Mouse (Mus musculus) testis, postnatal 14 days (tissue): ENCODE data around the gene Tpd52l1.

ENCODE experiments used
- DNase-seq: peaks from one replicate; pipeline ENCODE4 v3.0.0; 2021; ENCODE audit warnings: low spot score

Tpd52l1 gene

GRCm38 (mm10) chr10:31336432-31336831 is 109.3 kb downstream of the Tpd52l1 start:
- no peak for DNase-seq

DNA sequence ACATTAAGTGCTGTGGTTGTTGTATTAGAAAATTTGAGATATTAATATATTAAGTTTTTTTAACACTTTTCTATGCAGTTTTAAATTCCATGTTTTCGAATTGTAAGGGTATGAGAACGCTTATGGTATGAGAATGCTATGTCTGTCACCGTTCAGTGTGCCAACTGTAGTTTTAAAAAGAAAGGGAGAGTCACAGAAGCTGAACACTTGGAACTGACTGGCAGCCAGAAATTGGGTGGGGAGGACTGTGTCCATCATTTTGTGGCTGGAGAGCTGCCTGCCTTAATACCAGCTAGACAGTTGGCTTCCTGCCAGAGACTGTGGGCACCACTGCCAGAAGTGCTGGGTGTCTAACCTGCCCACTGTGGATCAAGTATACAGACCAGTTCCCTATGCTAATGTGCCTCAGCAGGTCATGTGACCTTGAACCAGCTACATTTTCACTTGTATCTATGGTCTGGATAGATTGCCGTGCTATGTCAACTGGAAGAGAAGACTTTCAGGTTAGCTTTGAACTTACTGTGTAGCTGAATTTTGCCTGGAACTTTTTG is 114.5 kb downstream of the Tpd52l1 start:
- DNase-seq: peak; percentile 13

DNA sequence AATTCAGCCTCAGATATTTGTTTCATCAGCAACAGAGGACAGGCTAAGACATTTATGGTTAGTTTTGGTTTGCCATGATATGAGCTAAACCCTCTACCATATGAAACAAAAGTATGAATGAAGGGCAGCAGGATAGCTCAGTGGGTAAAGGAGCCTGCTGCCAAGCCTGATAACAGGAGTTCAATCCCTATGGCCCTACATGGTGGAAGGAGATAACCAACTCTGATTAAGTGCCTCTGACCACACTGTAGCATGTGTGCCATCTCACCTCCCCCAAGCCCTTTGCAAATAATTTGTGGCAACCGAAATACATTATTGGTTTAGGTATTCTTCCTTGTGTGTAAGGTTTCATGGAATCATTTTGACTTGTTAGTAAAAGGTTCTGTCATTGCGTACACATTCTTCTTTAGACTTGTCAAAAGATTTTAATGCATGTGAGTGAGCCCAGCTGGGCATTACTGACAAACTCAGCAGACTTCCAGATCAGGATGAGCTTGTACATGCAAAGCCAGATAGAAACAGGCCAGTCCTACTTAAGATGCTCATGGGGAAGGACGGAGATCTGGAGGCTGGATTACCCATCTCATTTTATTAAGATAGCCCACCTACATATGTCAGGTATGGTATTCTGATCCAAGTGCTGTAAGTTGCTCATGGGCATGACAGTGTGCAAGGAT is 115.3 kb downstream of the Tpd52l1 start:
- DNase-seq: no peak

GRCm38 (mm10) chr10:31329436-31329835 is 116.3 kb downstream of the Tpd52l1 start:
- DNase-seq: peak; percentile 14

- peak; percentile 17 for DNase-seq
Measured at GRCm38 (mm10) chr10:31318491-31318890, 127.3 kb downstream of the Tpd52l1 start.

DNA sequence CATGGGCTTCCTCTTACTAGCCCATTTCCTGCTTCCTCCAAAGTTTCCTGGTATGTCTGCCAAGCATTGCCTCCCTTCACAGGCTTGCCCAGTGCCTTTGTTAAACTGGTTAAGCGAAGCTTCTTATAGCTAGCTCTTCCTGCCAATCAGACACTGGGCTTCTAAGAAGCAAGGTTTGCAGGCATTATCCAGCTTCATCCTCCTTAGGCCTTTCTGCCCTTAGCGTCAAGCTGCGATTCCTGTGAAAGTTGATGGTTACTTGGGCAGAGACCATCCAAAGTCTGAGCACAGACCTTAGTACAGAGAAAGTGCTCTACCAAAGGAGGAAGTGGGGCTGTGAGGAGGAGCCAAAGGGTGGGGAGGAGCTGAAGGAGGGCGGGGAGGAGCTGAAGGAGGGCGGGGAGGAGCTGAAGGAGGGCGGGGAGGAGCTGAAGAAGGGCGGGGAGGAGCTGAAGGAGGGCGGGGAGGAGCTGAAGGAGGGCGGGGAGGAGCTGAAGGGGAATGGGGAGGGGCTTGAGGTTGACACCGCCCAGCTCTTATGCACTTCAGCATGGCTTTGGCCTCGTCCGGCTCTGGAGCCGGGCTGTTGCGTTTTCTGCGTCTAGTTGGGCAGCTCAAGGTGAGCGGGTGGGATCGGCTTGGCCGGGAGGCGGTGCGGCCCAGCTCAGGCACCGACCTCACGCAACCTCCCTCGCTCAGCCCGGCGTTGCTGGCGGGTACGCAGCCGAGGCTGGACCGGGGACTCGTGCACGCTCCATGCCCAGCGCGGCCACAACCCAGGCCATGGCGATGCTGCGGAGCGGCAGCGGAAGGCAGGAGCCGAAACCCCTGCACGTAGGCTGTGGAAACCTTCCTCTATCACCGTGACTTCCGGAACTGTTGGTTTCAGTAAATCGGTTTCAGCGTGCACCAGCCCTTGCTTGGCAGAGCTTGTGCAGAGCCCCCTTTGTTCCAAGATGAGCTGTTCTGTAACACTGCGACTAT is 132.6 kb downstream of the Tpd52l1 start, which contains the start of gene Hddc2:
TSS of gene Hddc2 (plus strand) at position 519 of the 984 bp plus-strand sequence.
- peak; percentile 79 for DNase-seq

GRCm38 (mm10) chr10:31307024-31307598 is 138.6 kb downstream of the Tpd52l1 start:
- DNase-seq: no peak

GRCm38 (mm10) chr10:31303446-31303845 is 142.3 kb downstream of the Tpd52l1 start:
- DNase-seq: no peak

GRCm38 (mm10) chr10:31300292-31300691 is 145.5 kb downstream of the Tpd52l1 start:
- no peak for DNase-seq

DNA sequence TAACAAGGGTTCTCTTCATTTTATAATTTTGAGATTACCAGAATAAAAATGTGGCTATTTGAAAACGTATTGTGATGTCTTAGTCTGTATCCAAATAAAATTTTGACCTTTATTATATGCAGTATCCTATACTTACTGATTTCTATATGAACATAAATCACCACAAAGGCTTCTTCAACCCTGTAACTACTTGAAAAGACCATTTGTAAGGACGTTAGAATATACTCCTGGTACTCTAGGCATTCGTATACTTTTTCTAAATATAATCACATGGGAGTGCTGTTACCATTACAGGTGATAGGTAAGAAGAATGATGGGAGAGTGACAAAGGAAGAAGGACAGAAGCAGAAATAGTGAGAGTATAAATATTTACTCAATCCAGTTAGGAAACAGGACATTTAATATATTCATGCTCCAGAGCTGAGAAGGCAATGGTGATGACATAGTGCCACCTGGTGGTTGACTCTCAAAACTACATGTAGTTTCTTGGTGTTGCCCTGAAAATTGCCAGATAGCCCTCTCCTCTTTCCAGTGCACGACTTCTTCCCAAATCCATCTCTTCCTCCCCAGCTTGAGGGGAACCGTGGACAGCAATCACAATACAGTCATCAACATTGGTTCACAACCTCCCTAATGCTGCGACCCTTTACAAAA is 146.7 kb downstream of the Tpd52l1 start:
- DNase-seq: no peak

GRCm38 (mm10) chr10:31298263-31298662 is 147.5 kb downstream of the Tpd52l1 start:
- no peak for DNase-seq

GRCm38 (mm10) chr10:31297106-31297505 is 148.7 kb downstream of the Tpd52l1 start:
- no peak for DNase-seq

DNA sequence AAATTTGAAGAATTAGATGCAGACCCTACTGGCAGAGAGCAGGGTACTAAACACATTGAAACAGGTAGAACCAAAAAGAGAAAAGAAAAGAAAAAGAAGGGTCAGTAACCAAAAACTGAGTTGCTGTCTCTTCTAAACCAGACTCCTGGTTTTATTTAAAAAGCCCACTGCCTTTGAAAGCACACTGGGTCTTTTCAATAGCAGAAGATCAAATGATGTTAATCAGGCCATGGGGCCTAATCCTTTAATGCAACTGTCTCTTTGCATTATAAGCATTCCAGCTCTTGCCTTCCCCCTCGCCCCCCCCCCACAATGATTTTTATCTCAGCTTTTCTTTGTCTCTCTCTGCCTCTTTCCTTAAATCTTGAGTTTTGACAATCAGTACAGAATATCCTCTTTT is 149.3 kb downstream of the Tpd52l1 start:
- no peak for DNase-seq

DNA sequence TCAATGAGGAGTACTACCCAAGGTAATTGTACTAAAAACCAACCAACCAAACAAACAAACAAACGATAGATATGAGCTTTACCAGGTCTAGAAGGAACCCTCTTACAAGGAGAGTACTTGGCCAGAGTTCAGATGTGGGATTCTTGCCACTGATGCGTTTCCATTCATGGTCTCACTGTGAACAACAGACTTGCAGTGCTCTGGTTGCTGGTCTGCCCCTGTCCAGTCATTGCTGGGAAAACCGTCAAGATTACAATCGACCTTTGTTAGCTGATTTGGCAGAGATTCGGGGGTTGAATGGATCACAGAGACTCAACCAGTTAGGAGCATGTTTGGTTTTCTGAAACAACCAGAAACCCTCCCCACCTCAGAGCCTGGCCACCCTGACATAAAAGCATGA is 150.1 kb downstream of the Tpd52l1 start:
- no peak for DNase-seq

DNA sequence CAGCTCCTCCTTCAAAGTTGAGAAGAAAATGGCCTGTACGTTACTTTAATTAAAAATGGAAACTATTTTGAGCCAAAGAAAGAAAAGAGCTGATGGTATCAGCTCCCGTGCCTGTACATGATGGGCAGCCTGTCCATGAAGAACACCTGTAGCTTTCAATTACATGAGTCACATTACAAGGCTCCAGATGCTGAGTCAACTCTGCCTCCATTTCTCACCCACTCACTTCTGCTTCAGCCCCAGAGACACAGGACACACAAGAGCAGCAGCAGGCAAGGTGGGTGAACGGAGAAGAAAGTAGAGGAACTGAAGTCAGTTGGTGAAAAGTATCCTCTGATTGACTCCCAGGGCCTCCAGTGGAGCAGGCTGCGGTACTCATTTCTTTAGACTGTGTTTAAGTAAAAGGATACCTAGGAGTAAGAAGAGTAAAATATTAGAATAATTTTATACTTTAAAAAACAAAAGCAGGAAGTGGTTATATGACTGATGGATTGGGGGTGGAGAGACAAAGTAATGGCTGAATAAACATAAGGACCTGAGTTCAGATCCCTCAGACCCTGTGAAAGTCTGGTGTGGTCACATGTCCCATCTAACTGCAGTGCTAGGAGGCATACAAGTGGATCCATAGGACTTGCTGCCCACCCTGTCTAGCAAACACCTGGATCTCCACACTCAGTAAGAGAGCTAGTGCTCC is 156.9 kb downstream of the Tpd52l1 start:
- DNase-seq: no peak

- DNase-seq: no peak
Measured at GRCm38 (mm10) chr10:31287787-31288186, 158.0 kb downstream of the Tpd52l1 start.
